Mouse (Mus musculus) adrenal gland, adult (tissue): ENCODE measurements around the gene Midn.

Experiments
- DNase-seq, 2 experiments: peaks; one replicate each; pipeline ENCODE4 v3.0.0; 2022 to 2023; ENCODE audit warnings: low spot score in 1 of 2; ENCODE audit not compliant: inconsistent age in 2 of 2

The Midn gene

DNA sequence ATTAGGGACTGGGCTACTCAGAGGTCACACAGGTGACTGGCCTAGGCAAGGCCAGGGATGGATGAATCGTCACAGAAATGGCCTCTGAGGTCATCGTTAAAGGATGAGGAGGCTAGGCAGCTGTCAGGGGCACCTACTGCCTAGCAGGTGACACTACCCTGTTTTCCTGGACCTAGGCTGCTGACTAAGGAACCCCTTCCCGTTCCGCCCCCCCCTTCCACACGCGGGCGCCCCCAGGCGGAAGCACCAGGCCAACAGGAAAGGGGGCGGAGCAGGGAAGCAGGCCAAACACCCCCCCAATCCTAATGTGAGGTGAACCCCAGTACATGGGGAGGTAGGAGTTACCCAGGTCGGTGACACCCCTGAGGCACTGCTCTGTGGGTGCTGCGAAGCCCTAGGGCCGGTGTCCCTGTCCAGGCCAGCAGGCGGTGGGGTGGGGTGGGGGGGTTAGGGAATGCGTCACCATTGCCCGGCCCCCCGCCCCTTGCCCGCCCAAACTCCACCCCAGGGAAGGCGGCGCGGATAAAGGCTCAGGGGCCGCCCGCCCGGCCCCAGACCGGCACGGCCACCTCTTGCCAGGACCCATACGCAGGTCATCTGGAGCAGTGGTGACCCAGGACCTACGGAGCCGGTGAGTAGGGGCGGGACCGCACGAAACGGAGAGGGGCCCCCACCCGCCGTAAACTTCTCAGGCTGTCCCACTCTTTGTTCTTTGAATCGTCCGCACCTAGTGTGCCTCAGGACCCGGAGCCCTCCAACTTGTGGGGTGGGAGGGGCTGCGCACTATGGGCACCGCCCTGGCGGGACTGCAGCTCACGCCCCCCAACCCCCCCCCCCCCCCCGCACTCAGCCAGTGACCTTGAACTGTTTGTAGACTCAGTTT lies at the start of gene Midn:
Gene Midn (plus strand): TSS at position 554 of the 883 bp plus-strand sequence.
- peak; percentile 93 to 97 for DNase-seq

- DNase-seq = peak; percentile 34 to 78
Observed at GRCm38 (mm10) chr10:80098630-80099029, 49.4 kb upstream of the Midn start.

DNA sequence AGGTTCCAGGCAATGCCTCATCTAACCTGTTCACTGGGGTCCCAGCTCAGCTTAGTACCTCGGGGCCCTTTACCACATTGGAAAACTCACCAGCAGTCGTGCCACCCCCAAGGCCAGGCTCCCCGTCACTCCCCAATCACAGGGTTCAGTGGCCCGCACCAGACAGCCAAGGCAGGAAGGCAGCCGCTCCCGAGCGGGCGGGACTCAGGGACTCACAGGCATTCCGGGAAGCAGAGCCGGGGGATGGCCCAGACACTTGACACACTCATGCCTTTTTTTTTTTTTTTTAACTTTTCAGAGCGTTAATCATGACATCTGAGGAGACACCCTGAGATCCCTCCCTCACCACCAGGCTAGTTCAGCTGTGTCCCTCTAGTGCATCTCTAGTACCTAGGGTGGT lies 47.1 kb upstream of the Midn start:
- DNase-seq = peak; percentile 79 to 88

DNA sequence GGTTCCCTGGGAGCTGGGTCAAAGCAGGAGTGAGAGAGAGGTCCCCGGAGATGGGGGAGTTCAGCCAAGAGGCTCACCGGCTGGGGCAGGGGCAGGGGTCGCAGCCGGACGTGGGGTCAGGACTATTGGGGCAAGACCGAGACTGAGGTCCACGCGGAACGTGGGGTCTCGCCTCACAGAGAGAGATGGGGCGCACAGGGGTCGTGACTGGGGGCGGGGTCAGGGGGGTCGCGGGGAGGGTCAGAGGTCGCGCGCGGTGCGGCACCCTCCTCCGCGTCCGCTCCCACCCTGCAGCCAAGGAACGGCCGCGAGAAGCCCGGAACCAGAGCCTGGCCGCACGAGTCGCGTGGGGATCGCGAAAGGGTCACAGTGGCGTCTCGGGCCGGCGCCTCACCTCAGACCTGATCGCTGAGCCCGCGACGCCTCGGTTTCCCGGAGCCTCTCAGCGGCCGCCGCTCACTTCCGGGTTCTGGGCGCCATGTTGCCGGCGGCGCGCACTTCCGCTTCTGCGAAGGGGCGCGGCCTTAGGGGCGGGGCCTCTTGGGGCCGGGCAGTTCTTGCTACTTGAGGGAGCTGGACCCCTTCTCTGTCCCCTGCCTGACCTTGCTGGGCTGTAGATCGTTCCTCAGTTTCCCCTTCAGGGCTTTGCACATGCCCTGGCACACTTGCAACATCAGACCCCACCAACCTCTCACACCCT lies 45.7 kb upstream of the Midn start:
- peak; percentile 90 to 94 for DNase-seq

DNA sequence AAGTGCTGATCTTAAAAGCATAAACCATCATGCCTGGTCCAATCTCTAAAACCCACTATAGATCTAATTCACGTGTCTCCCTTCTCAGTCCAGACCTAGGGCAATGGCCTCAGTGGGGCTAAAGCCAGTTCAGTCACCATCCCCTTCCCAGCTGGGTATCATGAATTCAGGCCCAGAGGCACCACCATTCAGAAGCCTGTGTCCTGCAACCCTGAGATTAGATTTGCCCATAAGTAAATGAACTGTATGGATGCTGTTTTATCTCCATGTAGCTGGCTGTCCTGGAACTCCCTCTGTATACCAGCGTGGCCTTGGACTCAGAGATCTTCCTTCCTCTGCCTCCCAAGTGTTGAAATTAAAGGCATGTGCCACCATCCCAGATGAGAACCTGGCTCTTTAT lies 45.0 kb upstream of the Midn start:
- DNase-seq = no peak

- DNase-seq = peak; percentile 65 to 73
Observed at GRCm38 (mm10) chr10:80104181-80104580, 43.9 kb upstream of the Midn start.

DNA sequence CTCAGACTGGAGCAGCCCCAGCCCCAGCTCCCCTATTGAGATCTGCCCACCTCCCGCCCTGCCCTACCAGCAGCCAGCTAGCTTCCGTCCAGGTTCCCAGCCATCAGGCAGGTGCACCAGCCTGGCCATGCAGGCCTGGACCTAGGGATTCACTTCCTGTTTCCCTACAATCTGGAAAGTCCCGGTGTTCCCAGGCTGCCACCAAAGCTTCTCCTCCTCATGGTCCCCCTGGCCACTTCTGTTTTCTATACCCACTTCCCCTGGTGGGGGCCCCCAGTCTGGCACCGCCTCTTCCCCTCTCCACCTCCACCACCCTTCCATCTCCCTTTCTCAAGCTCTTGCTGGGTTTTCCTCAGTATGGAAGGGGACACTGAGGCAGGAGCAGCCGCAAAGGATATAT lies 42.6 kb upstream of the Midn start, which contains the start of gene Sbno2:
Gene Sbno2 (minus strand): TSS at position 112 of the 400 bp plus-strand sequence.
- DNase-seq = no peak

DNA sequence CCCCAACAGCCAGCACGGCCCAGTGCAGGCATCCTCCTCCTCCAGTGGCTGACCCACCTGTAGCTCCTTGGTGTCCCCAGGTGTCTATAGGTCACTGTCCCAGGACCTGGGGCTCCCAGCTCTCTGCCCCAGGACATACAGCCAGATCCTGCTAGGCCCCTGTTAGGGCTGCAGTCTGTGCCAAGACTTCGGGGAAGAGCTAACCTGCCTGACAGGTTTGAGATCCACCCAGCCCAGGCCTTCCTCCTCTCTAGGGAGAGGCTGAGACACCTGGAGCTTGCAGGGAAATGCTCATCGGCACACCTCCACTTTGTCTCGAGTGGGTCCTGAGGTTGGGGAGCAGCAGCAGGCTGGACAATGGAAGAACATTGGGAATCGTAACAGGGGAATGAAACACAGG lies 42.1 kb upstream of the Midn start:
- DNase-seq = no peak

DNA sequence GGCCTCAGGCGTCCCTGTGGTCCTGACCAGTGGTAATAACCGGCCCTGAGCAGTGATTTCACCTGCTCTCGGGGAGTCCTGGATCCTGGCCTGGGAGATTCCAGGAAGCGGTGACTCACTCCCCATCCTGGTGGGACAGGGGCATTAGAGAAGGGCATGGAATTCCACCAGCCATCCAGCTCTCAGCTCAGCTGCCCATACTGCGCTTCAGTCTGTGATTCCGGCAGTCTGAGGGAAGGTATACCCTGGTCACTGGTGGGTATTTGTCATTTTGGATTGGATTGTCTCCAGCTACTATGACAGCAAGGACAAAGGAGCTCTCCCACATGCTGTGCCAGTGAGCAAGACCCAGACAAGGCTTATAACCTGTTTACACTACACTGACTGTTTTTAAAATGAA lies 40.4 kb upstream of the Midn start:
- peak; percentile 73 to 91 for DNase-seq

DNA sequence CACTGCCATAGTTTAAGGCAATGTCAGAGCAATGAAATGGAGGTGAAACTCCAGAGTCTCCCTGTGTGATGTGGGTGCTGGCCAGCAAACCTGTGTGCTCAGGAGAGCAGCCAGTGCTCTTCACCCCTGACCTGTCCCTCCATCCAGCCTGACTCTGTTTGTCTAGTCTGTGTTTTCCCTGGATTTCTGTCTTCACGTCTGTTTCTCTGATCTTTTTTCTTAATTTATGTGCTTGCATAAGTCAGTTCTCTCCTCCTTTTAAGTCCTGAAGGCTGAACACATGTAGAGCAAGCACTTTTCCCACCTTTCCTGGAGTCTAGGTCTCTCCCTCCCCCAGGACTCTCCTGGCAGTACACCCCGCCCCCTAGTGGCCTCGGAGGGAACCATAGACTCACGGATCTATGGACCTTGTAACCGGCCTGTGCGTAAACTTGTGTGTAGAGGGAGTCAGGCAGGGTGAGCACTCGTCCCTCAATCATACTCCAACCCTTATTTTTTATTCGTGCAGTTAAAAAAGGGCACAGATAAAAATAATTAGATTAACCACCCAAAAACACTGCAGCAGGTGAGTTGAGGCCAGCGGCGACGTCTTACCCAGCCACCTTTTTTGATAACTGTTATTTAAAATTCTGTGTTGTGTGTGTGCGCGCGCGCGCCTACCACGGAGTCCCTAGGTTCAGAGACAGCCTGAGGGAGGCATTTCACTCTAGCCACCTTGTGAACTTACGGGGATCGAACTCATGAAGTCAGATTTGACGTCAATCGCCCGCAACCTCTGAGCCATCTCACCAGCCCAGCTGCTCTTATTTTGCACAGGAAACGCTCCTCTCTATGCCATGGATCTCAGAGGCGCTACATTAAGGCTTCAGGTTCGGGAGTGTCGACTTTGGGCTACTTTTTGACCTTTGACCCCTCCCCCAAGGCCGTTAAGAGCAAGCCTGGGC lies 33.5 kb upstream of the Midn start:
- DNase-seq = peak; percentile 93 to 98

GRCm38 (mm10) chr10:80115290-80115943 lies 32.7 kb upstream of the Midn start, which contains the start of gene Stk11:
Stk11 (plus strand) TSS chr10:80115803.
- DNase-seq = peak; percentile 99 to 100

DNA sequence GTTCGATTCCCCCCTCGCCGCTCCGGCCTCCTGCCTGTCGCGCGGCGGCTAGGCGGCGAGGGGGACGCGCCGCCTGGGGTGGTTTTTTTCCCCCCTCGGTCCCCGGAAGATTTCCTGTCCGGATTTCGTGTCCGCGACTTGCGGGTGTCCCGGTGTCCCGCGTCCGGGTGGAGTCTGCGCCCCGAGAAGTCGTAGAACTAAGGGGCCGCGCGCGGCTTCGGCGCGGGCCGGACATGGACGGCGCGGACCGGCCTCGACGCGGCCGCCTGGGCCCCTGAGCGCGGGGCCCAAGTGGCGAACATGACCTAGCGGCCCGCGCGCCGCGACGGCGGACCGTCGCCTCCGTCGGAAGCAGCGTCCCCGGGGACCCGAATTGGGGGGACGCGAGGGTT lies 32.1 kb upstream of the Midn start:
- DNase-seq = no peak

- peak in 1 of 2 experiments; percentile 73 for DNase-seq
Observed at GRCm38 (mm10) chr10:80116563-80116926, 31.5 kb upstream of the Midn start.

DNA sequence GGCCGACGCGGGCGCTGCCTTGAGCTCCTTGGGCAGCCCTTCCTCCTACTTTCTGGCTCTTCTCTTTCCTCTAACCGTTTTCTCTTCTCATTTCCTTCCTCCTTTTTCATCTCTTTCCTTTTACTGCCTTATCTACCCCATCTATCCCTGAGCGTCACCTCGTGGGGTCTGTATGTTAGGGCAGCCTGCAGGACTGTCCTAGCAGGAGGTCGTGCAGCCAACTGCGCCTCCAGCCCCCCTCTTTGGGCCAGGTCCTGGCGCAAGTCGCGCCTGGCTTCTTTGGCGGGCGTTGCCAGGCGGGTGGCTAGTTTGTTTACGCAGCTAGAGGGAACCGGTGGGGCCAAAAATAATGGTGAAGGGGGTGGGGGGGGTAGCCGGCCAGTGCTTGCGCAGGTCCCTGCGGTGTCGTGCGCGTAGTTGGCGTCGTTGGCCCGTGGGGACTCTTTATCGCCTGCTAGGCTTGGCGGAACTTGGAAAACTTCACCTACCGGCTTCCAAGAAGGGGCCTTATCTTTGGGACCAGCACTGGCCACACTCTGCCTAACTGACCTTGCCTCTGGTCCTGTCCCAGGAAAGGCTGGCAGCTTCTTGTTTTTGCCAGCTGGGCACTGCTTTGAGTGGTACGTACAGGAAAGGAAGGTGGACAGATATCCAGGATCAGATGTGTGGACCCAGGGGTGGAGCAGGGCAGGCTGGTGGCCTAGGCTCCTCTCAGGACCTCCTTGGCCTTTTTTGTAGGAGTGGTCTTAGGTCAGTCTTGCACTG lies 31.0 kb upstream of the Midn start:
- peak; percentile 59 to 81 for DNase-seq

DNA sequence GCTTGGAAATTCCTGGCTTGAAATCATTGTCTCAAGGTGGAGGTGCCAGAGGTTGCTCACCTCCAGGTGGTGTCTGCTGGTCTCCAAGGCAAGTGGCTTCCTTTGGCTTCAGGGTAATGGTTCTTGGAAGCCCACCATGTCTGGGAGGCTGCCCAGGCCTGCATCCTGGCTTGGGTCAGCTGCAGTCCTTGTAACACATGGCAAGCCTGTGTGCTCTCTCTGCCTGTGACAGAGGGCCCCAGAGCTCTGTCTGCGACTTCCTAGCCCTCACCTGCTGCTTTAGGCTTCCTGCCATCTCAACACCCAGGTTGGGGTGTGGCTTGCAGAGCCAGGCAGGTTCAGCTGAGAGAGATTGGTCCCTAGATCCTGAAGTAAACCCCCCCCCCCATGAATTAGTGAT lies 30.3 kb upstream of the Midn start:
- DNase-seq = no peak

DNA sequence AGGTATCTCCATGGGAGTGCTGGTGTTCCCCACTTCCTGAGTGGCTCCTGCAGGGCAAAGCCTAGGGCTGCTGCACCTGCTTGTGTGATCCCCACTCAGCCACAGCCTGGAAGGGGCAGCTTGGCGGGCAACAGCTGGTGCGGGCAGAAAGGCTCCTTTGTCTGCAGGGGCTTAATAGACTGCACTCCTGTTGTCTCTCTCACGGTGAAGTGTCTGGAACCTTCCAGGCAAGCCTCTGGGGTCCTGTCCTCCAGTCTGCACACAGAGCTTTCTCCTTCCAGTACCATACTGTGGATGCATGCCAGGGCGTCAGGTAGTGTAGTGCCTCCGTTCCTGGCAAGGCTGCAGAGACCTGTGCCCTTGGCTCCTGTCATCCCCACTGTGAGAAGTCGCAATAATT lies 29.5 kb upstream of the Midn start:
- DNase-seq = no peak

DNA sequence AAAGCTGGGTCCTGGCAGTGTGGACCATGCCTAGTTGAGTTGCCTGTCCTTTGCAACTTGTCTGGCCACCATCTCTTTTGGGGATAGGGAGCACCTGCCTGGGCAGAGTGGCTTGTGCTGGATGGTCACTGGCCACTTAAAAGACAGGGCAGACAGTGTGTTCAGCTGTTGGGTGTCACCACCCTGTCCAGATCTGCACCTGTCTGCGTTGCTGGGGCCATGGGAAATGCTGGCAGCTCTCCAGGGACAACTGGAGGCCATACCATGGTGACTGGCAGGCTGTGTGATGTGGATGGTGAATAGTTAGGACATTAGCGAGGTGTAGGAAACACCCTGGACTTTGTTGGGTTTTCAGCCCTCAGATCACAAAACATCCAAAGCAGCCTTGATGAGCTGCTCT lies 27.9 kb upstream of the Midn start:
- DNase-seq = peak in 1 of 2 experiments; percentile 65

DNA sequence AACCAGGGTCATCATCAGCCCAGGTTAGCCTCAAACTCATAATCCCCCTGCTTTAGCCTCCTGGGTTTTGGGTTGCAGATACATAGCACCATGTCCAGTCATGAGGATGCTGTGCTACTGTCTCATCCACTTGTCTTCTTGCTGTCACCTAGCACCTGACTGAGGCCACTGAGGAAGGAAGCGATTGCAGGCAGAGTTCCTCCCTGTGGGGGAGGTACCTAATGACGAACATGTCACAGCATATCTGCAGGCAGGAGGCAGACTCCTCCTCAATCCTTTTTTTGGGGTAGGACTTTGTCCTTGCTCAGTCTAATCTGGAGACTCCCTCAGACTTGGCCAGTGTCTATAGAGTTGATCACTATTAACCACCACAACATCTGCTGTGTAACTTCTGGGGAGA lies 26.4 kb upstream of the Midn start:
- DNase-seq = no peak

DNA sequence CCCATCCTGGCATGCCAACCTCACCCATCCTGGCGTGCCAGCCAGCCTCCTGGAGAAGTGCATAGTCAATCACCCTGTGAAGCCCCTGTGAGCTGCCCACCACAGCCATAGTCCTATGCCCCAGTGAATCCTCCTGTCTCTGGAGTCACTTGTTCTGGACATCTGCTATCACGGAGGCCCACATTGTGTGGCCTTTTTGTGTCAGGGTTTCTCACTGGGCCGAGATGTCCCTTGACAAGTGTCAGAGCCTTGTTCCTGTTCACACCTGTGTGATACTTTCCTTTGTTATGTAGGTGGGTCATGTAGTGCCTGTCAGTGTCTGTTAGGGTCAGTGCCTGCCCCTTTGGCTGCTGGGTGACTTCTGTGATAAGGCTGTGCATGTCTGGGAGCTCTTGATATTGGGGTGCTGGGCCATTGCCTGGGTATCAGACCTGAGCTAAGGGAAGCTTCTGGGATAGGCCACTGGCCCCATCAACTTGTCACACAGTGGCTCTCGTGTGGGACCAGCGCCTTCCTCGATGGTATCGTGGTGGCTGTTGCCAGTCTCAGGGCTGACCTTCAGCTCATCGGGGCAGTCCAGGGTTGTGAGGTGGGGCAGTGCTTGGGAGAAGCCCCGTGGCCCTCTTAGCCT lies 24.0 kb upstream of the Midn start:
- no peak for DNase-seq
